Mouse (Mus musculus) small intestine, adult 2 months (tissue): Measurements from ENCODE around the gene Cd79a.

Experiments used
- CTCF ChIP-seq: fragments of 200-500 bp; IDR thresholded peaks from 2 replicates; pipeline ENCODE4 v1.5.1; 2012; ENCODE audit warnings: low read depth, mild to moderate bottlenecking, control low read depth, inconsistent platforms, low read length, moderate library complexity, mixed read lengths; ENCODE audit not compliant: insufficient replicate concordance, insufficient read length; ENCODE audit errors: extremely low read depth
- POLR2A ChIP-seq: fragments of 200-500 bp; IDR thresholded peaks from 2 replicates; pipeline ENCODE4 v1.6.1; 2012; ENCODE audit warnings: low read depth, mild to moderate bottlenecking, control low read depth, inconsistent platforms, low read length, moderate library complexity

DNA sequence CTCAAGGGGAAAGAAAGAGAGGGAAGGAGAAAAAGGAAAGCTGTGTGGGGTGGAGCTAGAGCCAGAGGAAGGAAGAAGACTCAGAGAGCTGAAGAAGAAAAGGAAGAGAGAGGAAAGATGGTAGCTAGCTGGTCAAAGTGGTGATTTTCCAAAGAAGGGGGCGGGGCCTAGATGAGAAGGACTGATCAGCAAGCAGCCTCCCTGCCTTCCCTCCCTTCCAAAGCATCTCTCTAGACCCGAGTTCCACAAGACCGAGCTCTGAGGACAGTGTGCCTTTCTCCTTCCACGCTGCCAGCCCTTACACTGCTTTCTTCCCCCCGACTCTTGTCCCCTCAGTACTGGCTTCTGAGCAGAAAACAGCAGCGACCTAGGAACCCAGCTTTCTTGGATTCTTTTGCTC lies 33.0 kb upstream of the Cd79a start:
- TF ChIP-seq CTCF, result no peak
- TF ChIP-seq POLR2A, result no peak
